Mouse (Mus musculus) stomach, embryonic 16.5 days (tissue): ENCODE data around the gene Ubxn2a. TPM values are rescaled to one million over a fixed set of nuclear protein-coding genes. Genes with fewer than 3 reads are reported as not detected.
"Not testable (repeated sequence)": the region's sequence is repeated elsewhere in the genome, so short reads cannot be mapped to it uniquely, and the experiment has no call there.

ENCODE experiments used
- ATAC-seq: fragments of 200-750 bp; cut with Nextera tagmentation; 2 replicates; pipeline ENCODE4 v1.8.0; 2017; ENCODE audit warnings: moderate number of reproducible peaks, moderate TSS enrichment; ENCODE audit not compliant: insufficient read depth, low FRiP score
- H3K27ac ChIP-seq: fragments of 300-500 bp; sonication (generic); 2 replicates; pipeline ENCODE4 v1.5.1; 2014; ENCODE audit warnings: low read length
- H3K27me3 ChIP-seq: fragments of 300-500 bp; sonication (generic); 2 replicates; pipeline ENCODE4 v1.6.1; 2014; ENCODE audit warnings: low read length, control low read depth, mixed read lengths; ENCODE audit not compliant: control insufficient read depth, insufficient read depth
- H3K36me3 ChIP-seq: fragments of 300-500 bp; sonication (generic); 2 replicates; pipeline ENCODE4 v1.6.1; 2014; ENCODE audit warnings: low read length; ENCODE audit not compliant: control insufficient read depth, insufficient read depth
- H3K4me1 ChIP-seq: fragments of 300-500 bp; sonication (generic); 2 replicates; pipeline ENCODE4 v1.6.1; 2014; ENCODE audit warnings: low read length, control low read depth, mixed read lengths; ENCODE audit not compliant: control insufficient read depth, insufficient read depth
- H3K4me2 ChIP-seq: fragments of 300-500 bp; sonication (generic); 2 replicates; pipeline ENCODE4 v1.6.1; 2014; ENCODE audit warnings: low read depth, low read length, mixed read lengths
- H3K4me3 ChIP-seq: fragments of 300-500 bp; sonication (generic); replicated peaks from 2 replicates; pipeline ENCODE4 v1.5.1; 2014; ENCODE audit warnings: mild to moderate bottlenecking, low read length
- H3K9ac ChIP-seq: fragments of 300-500 bp; sonication (generic); 2 replicates; pipeline ENCODE4 v1.6.1; 2014; ENCODE audit warnings: low read length
- H3K9me3 ChIP-seq: fragments of 300-500 bp; sonication (generic); replicated peaks from 2 replicates; pipeline ENCODE4 v1.6.1; 2016; ENCODE audit warnings: low read length, control low read depth; ENCODE audit not compliant: control insufficient read depth
- WGBS: fragments of 180-500 bp; shearing (Covaris S2); extraction: QIAGEN DNeasy Blood & Tissue Kit; methylation state at CpG from one replicate; pipeline ENCODE4 v1.1.7; 2014; 5-methylcytosine and 5-hydroxymethylcytosine counted together
- polyA plus RNA-seq: library from polyadenylated mRNA; unstranded; fragments of >200 nt; fragmentation: Nextera tagmentation; extraction: Ambion mirVana; gene quantifications from 2 replicates; pipeline ENCODE4 v1.2.1, GENCODE M21; 2015

Ubxn2a gene
- polyA plus RNA-seq, 1 experiment from 2014 or later: 26.1 TPM

- not testable (repeated sequence) for H3K4me3 ChIP-seq, H3K27me3 ChIP-seq, H3K9ac ChIP-seq, H3K36me3 ChIP-seq, H3K9me3 ChIP-seq, ATAC-seq, H3K4me2 ChIP-seq, H3K27ac ChIP-seq, H3K4me1 ChIP-seq
- 95% methylated on average over 4 of the region's 4 CpGs for WGBS
Observed at GRCm38 (mm10) chr12:4886581-4886980, 20.9 kb downstream of the Ubxn2a start.

- no peak overlapping the region for H3K9ac ChIP-seq
- ATAC-seq: no peak
Observed at GRCm38 (mm10) chr12:4885062-4885461, 22.4 kb downstream of the Ubxn2a start.

GRCm38 (mm10) chr12:4882086-4882485 lies 25.4 kb downstream of the Ubxn2a start:
- Histone ChIP-seq H3K9ac (no peak overlapping the region), H3K9me3 (no peaks in the 10 kb centered on the region), H3K4me1 (no peaks in the 10 kb centered on the region), H3K4me3 (no peak overlapping the region), H3K4me2 (no peak overlapping the region), H3K27ac (no peak overlapping the region), H3K36me3 (peaks cover 8% of the 10 kb centered on the region; the same call in 1 of the 2 replicates), H3K27me3 (no peaks in the 10 kb centered on the region)
- 62% methylated on average over 2 of the region's 2 CpGs for WGBS
- ATAC-seq: no peak

More at GRCm38 (mm10) chr12:4885062-4885461, 22.4 kb downstream of the Ubxn2a start:
- 53% methylated on average over 1 of the region's 1 CpGs for WGBS
- Histone ChIP-seq H3K4me2 (no peak overlapping the region), H3K9me3 (no peaks in the 10 kb centered on the region), H3K4me1 (no peaks in the 10 kb centered on the region), H3K27me3 (no peaks in the 10 kb centered on the region), H3K36me3 (no peaks in the 10 kb centered on the region), H3K4me3 (no peak overlapping the region), H3K27ac (no peak overlapping the region)

- no peak for ATAC-seq
- H3K9me3 ChIP-seq: no peaks in the 10 kb centered on the region
- H3K4me1 ChIP-seq: peaks cover under 1% of the 10 kb centered on the region
- H3K36me3 ChIP-seq: peaks cover 8% of the 10 kb centered on the region; the same call in 1 of the 2 replicates
- no peak overlapping the region for H3K4me3 ChIP-seq
- 95% methylated on average over 5 of the region's 5 CpGs for WGBS
- H3K27me3 ChIP-seq: no peaks in the 10 kb centered on the region
- no peak overlapping the region for H3K9ac ChIP-seq
- H3K27ac ChIP-seq: no peak overlapping the region
- no peak overlapping the region for H3K4me2 ChIP-seq
Observed at GRCm38 (mm10) chr12:4879048-4879447, 28.5 kb downstream of the Ubxn2a start.

GRCm38 (mm10) chr12:4878296-4878783 lies 29.2 kb downstream of the Ubxn2a start:
- Histone ChIP-seq H3K9ac (no peak overlapping the region), H3K4me2 (no peak overlapping the region), H3K27ac (no peak overlapping the region), H3K9me3 (no peaks in the 10 kb centered on the region), H3K36me3 (peaks cover 8% of the 10 kb centered on the region; the same call in 1 of the 2 replicates), H3K4me3 (no peak overlapping the region), H3K4me1 (peaks cover 6% of the 10 kb centered on the region), H3K27me3 (no peaks in the 10 kb centered on the region)
- WGBS: 67% methylated on average over 9 of the region's 9 CpGs
- ATAC-seq: no peak

GRCm38 (mm10) chr12:4875623-4876022 lies 31.9 kb downstream of the Ubxn2a start:
- H3K27me3 ChIP-seq: 0 out of 2 replicates have a peak, but pooled peaks cover 2% of the 10 kb centered on the region
- no peak overlapping the region for H3K4me3 ChIP-seq
- H3K4me1 ChIP-seq: peaks cover 6% of the 10 kb centered on the region
- no peak overlapping the region for H3K4me2 ChIP-seq
- 69% methylated on average over 8 of the region's 8 CpGs for WGBS
- H3K27ac ChIP-seq: no peak overlapping the region
- H3K36me3 ChIP-seq: peaks cover 8% of the 10 kb centered on the region; the same call in 1 of the 2 replicates
- H3K9me3 ChIP-seq: no peaks in the 10 kb centered on the region
- ATAC-seq: no peak
- no peak overlapping the region for H3K9ac ChIP-seq

GRCm38 (mm10) chr12:4874161-4874927 lies 33.2 kb downstream of the Ubxn2a start, which contains the start of gene Mfsd2b:
Mfsd2b (minus strand) TSS chr12:4874359.
- Histone ChIP-seq H3K9me3 (no peaks in the 10 kb centered on the region), H3K9ac (peak within 1 kb of the TSS; percentile 61), H3K4me2 (peak within 1 kb of the TSS; percentile 67), H3K27me3 (0 out of 2 replicates have a peak, but pooled peaks cover 2% of the 10 kb centered on the region), H3K27ac (no peak within 1 kb of the TSS), H3K4me3 (peak within 1 kb of the TSS; percentile 35), H3K36me3 (peaks cover 5% of the 10 kb centered on the region; the same call in 1 of the 2 replicates), H3K4me1 (peaks cover 6% of the 10 kb centered on the region)
- ATAC-seq: peak; percentile 90
- WGBS: 1% methylated on average over 24 of the region's 24 CpGs

GRCm38 (mm10) chr12:4873531-4873930 lies 34.0 kb downstream of the Ubxn2a start:
- Histone ChIP-seq H3K4me2 (peak overlapping the region; percentile 67; the same call in 1 of the 2 replicates), H3K27me3 (0 out of 2 replicates have a peak, but pooled peaks cover 2% of the 10 kb centered on the region), H3K4me3 (peak overlapping the region; percentile 35; the same call in 1 of the 2 replicates), H3K9me3 (no peaks in the 10 kb centered on the region), H3K27ac (no peak overlapping the region), H3K4me1 (peaks cover 6% of the 10 kb centered on the region), H3K9ac (peak overlapping the region; percentile 61), H3K36me3 (no peaks in the 10 kb centered on the region)
- ATAC-seq: no peak
- 83% methylated on average over 6 of the region's 6 CpGs for WGBS

- Histone ChIP-seq H3K9me3 (no peaks in the 10 kb centered on the region), H3K9ac (no peak overlapping the region), H3K4me2 (no peak overlapping the region), H3K4me3 (no peak overlapping the region), H3K27me3 (0 out of 2 replicates have a peak, but pooled peaks cover 2% of the 10 kb centered on the region), H3K27ac (no peak overlapping the region), H3K36me3 (no peaks in the 10 kb centered on the region), H3K4me1 (peaks cover 6% of the 10 kb centered on the region)
- WGBS: 62% methylated on average over 5 of the region's 5 CpGs
- ATAC-seq: no peak
Observed at GRCm38 (mm10) chr12:4872983-4873477, 34.5 kb downstream of the Ubxn2a start.
